Mouse (Mus musculus): ENCODE data around the gene Hsf3.

DNA sequence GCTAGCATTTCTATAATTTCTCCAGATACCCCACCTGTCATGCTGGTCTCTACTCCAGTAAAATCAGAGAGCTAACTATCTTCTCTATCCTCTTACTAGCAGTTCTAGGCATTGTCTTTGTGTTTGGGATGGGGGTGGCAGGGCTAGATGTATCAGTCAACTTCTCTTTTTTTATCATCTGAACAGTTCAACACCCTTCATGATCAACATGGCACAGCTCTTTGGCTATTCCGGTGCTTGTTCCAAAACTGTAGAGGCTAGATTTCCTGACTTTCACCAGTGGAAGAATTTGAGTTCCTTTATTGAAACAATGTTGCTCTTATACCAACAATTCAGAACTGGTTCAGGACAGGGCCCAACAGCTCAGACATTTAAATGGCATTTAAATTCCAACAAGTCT lies 39.1 kb downstream of the Hsf3 start:
- TF ChIP-seq POLR2A (IDR thresholded peaks at IDR 0.05; ENCODE audit: low read depth, low read length) = no peak
- TF ChIP-seq CTCF (conservative IDR thresholded peaks at IDR 0.05; ENCODE audit: insufficient read depth, insufficient read length, low read depth, low read length) = no peak
